Comparison of ENCODE assay signal across 8 mouse cellular contexts in the genomic region with DNA sequence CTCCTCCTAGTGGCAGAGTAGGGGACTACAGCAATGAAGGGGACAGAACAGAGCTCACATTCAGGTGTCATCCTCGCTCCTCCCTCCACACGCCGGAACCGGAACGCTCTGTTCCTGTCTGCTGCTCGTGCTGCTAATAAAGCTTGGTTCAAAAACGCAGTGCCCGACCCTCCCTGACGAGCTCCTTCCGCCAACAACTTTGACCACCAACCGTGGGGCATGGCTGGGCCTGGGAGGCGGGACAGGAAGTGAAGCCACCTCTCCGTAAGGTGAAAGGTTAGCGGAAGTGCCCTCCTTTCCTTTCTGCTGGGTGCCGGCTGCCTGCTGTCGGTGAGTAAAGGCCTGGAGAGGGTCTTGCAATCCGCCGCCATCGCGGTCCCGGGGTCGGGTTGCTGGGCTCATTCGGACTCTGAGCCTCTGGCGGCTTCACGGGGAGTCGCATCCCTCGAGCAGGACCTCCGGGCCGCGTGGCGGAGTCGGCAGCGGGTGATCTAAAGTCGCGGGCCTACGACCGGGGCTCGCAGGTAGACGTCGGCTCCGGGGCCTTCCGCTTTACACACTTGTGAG. TPM values are rescaled to one million over a fixed set of nuclear protein-coding genes. Genes with fewer than 3 reads are reported as not detected.
DNase-seq lines count a peak whose midpoint lies in the region; ATAC-seq and TF ChIP-seq lines count a peak whose summit lies in the region.

Gene Rpl27 (plus strand): TSS at position 172 of the 567 bp plus-strand sequence.

- peak within 1 kb of the TSS; percentile 77 for H3K4me3 ChIP-seq in bone marrow, adult 2 months (replicated peaks; ENCODE audit: control insufficient read depth, low read depth, low read length)
- peak within 1 kb of the TSS; percentile 79 for H3K4me3 ChIP-seq in embryonic facial prominence, embryonic 15.5 days (replicated peaks)
- H3K4me3 ChIP-seq in limb, embryonic 14.5 days (replicated peaks; ENCODE audit: low read length) = peak within 1 kb of the TSS; percentile 81
- peak within 1 kb of the TSS; percentile 76 for H3K4me3 ChIP-seq in midbrain, postnatal 0 days (ENCODE audit: low read depth, low read length)

- no peaks in the 10 kb centered on the region for H3K9me3 ChIP-seq in embryonic facial prominence, embryonic 15.5 days (replicated peaks)
- H3K9me3 ChIP-seq in limb, embryonic 14.5 days (ENCODE audit: control insufficient read depth, low read length) = no peaks in the 10 kb centered on the region
- H3K9me3 ChIP-seq in midbrain, postnatal 0 days (ENCODE audit: low read length) = no peaks in the 10 kb centered on the region

- H3K4me2 ChIP-seq in embryonic facial prominence, embryonic 15.5 days (replicated peaks) = peak within 1 kb of the TSS; percentile 53
- peak within 1 kb of the TSS; percentile 82 for H3K4me2 ChIP-seq in limb, embryonic 14.5 days (replicated peaks; ENCODE audit: low read depth, low read length, severe bottlenecking)
- peak within 1 kb of the TSS; percentile 73 for H3K4me2 ChIP-seq in midbrain, postnatal 0 days (ENCODE audit: low read depth, low read length, poor library complexity, severe bottlenecking)

- no peaks in the 10 kb centered on the region; the same call in 1 of the 2 replicates for H3K4me1 ChIP-seq in bone marrow, adult 2 months (ENCODE audit: control insufficient read depth, insufficient read depth, low read length)
- H3K4me1 ChIP-seq in embryonic facial prominence, embryonic 15.5 days = peaks cover 16% of the 10 kb centered on the region
- H3K4me1 ChIP-seq in limb, embryonic 14.5 days (ENCODE audit: control insufficient read depth, insufficient read depth, low read length) = peaks cover 8% of the 10 kb centered on the region
- H3K4me1 ChIP-seq in midbrain, postnatal 0 days (ENCODE audit: insufficient read depth, low read length) = 0 out of 2 replicates have a peak, but pooled peaks cover 3% of the 10 kb centered on the region

- H3K27me3 ChIP-seq in embryonic facial prominence, embryonic 15.5 days = no peaks in the 10 kb centered on the region
- H3K27me3 ChIP-seq in limb, embryonic 14.5 days (ENCODE audit: control insufficient read depth, insufficient read depth, low read length) = no peaks in the 10 kb centered on the region
- H3K27me3 ChIP-seq in midbrain, postnatal 0 days (ENCODE audit: insufficient read depth, low read length) = no peaks in the 10 kb centered on the region

- ATAC-seq in embryonic facial prominence, embryonic 15.5 days (ENCODE audit: insufficient number of reproducible peaks, low FRiP score, low TSS enrichment, low read depth) = peak; percentile 98
- peak; percentile 97 for ATAC-seq in limb, embryonic 14.5 days (ENCODE audit: low FRiP score, low read depth)
- ATAC-seq in midbrain, postnatal 0 days (ENCODE audit: low FRiP score) = peak; percentile 97

- TF ChIP-seq CTCF in bone marrow, adult 2 months (IDR thresholded peaks at IDR 0.05; ENCODE audit: control insufficient read depth, insufficient read depth, low read length) = peak; percentile 74
- peak; percentile 90 for TF ChIP-seq CTCF in midbrain, postnatal 0 days (IDR thresholded peaks at IDR 0.05)

- TF ChIP-seq POLR2A in bone marrow, adult 2 months (IDR thresholded peaks at IDR 0.05; ENCODE audit: borderline replicate concordance, control insufficient read depth, low read depth, low read length) = peak; percentile 83; the same call in 1 of the 2 replicates
- TF ChIP-seq POLR2A in limb, embryonic 14.5 days (IDR thresholded peaks at IDR 0.05; ENCODE audit: borderline replicate concordance, extremely low read depth, insufficient read depth, insufficient read length) = 0 out of 2 replicates have a peak, but pooled peaks have one; percentile 29

- under 1% methylated on average over 42 of the region's 42 CpGs for WGBS in bone marrow, adult 2 months
- under 1% methylated on average over 42 of the region's 42 CpGs for WGBS in embryonic facial prominence, embryonic 15.5 days
- under 1% methylated on average over 42 of the region's 42 CpGs for WGBS in limb, embryonic 14.5 days
- under 1% methylated on average over 42 of the region's 42 CpGs for WGBS in midbrain, postnatal 0 days

- peaks cover 24% of the 10 kb centered on the region for H3K36me3 ChIP-seq in embryonic facial prominence, embryonic 15.5 days
- peaks cover 29% of the 10 kb centered on the region for H3K36me3 ChIP-seq in limb, embryonic 14.5 days (ENCODE audit: control insufficient read depth, insufficient read depth, low read length)
- H3K36me3 ChIP-seq in midbrain, postnatal 0 days (ENCODE audit: insufficient read depth, low read length) = peaks cover 18% of the 10 kb centered on the region

- DNase-seq in 416B (ENCODE audit: low read depth) = peak; percentile 100
- peak; percentile 97 for DNase-seq in heart, adult 8-10 months (ENCODE audit: low spot score)
- DNase-seq in kidney, adult 9 months = peak; percentile 99
- peak; percentile 99 for DNase-seq in limb, embryonic 14.5 days (ENCODE audit: low spot score)
- DNase-seq in midbrain, postnatal 0 days (ENCODE audit: low spot score) = peak; percentile 99
- DNase-seq in spleen, postnatal 14 days (ENCODE audit: low spot score in 2 of 2) = peak; percentile 87 to 93

- peak within 1 kb of the TSS; percentile 56 for H3K9ac ChIP-seq in embryonic facial prominence, embryonic 15.5 days
- peak within 1 kb of the TSS; percentile 97 for H3K9ac ChIP-seq in limb, embryonic 14.5 days (ENCODE audit: low read depth, low read length, severe bottlenecking)
- peak within 1 kb of the TSS; percentile 93 for H3K9ac ChIP-seq in midbrain, postnatal 0 days (replicated peaks; ENCODE audit: low read length, poor library complexity, severe bottlenecking)

- peak within 1 kb of the TSS; percentile 76 for H3K27ac ChIP-seq in bone marrow, adult 2 months (ENCODE audit: control insufficient read depth, insufficient read depth, low read depth, low read length, poor library complexity)
- H3K27ac ChIP-seq in embryonic facial prominence, embryonic 15.5 days (replicated peaks) = peak within 1 kb of the TSS; percentile 92
- H3K27ac ChIP-seq in limb, embryonic 14.5 days (replicated peaks; ENCODE audit: low read depth, low read length) = peak within 1 kb of the TSS; percentile 95
- peak within 1 kb of the TSS; percentile 91 for H3K27ac ChIP-seq in midbrain, postnatal 0 days (ENCODE audit: low read depth, low read length)

RNA-seq across cellular contexts. Expression of gene Rpl27, which starts in this region (rescaled TPM):
- polyA plus RNA-seq in bone marrow, adult 2 months (2011; ENCODE audit: insufficient read depth, insufficient read length, low replicate concordance, missing spikeins) = 532 and 941 TPM in 2 replicates
- polyA plus RNA-seq in embryonic facial prominence, embryonic 15.5 days (2015; fragmentation: Nextera tagmentation; extraction: Ambion mirVana) = 306 and 328 TPM in 2 replicates
- 10 to 100 TPM; 29.2 to 41.5 (median 39.2) TPM for total RNA-seq in heart, adult 8-10 months (2022)
- 1,216 and 1,303 TPM in 2 replicates for polyA plus RNA-seq in limb, embryonic 14.5 days (2012; rRNA removed)
- 384 and 422 TPM in 2 replicates for polyA plus RNA-seq in limb, embryonic 14.5 days (2014; fragmentation: Nextera tagmentation; extraction: Ambion mirVana)
- total RNA-seq in midbrain, postnatal 0 days (2014; rRNA removed) = 605 and 614 TPM in 2 replicates
- polyA plus RNA-seq in midbrain, postnatal 0 days (2015; fragmentation: Nextera tagmentation; extraction: Ambion mirVana) = 227 and 260 TPM in 2 replicates

Comparison
In these comparisons a context has a peak if more than half of its experiments do, and no peak if none do; other contexts are left out.
1. Peak in every context shown above with its lines: DNase-seq, ATAC-seq, H3K4me3 ChIP-seq and H3K27ac ChIP-seq.
2. RNA of gene Rpl27 (total RNA-seq): 605 to 614 TPM in midbrain, postnatal 0 days; 29.2 to 41.5 TPM in heart, adult 8-10 months; every median in the first group is over 10 times any median in the second.